Mouse (Mus musculus) E14TG2a.4 (cell line): ENCODE measurements around the gene Pigx.

Source experiments
- CTCF ChIP-seq: conservative IDR thresholded peaks from 2 replicates; pipeline ENCODE4 v1.5.1; 2014; ENCODE audit warnings: low read length
- POU5F1 ChIP-seq: IDR thresholded peaks from 2 replicates; pipeline ENCODE4 v1.6.1; 2014; ENCODE audit warnings: low read length, borderline replicate concordance

DNA sequence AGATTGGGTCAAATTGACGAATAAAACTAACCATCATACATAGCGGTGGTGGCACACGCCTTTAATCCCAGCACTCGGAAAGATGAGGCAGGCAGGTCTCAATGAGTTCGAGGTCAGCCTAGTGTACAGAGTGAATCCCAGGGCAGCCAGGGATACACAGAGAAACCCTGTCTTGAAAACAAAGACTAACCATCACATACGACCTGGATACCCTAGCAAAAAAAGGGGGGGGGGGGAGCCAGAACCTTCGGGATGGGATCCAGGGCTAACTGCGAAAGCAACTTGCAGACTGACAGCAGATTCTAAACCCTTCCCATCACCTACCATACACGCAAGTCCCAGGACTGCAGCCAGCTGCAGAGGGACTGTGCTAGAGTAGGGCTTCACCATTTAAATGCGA lies 14.9 kb upstream of the Pigx start:
- no peak for TF ChIP-seq CTCF
- TF ChIP-seq POU5F1: no peak
